Mouse (Mus musculus) hindbrain, embryonic 16.5 days (tissue): ENCODE data around the gene Nde1. TPM values are rescaled to one million over a fixed set of nuclear protein-coding genes. Genes with fewer than 3 reads are reported as not detected.

Source experiments
- ATAC-seq: fragments of 200-750 bp; cut with Nextera tagmentation; 2 replicates; pipeline ENCODE4 v1.8.0; 2017; ENCODE audit warnings: moderate TSS enrichment, moderate library complexity
- H3K27ac ChIP-seq: fragments of 300-500 bp; sonication (generic); 2 replicates; pipeline ENCODE4 v1.5.1; 2014; ENCODE audit warnings: low read depth, mild to moderate bottlenecking, control low read depth, low read length, moderate library complexity
- H3K27me3 ChIP-seq: fragments of 300-500 bp; sonication (generic); replicated peaks from 2 replicates; pipeline ENCODE4 v1.6.1; 2014; ENCODE audit warnings: low read length; ENCODE audit not compliant: control insufficient read depth, insufficient read depth
- H3K36me3 ChIP-seq: fragments of 300-500 bp; sonication (generic); 2 replicates; pipeline ENCODE4 v1.6.1; 2014; ENCODE audit warnings: mild to moderate bottlenecking, low read length, moderate library complexity, mixed read lengths; ENCODE audit not compliant: control insufficient read depth, insufficient read depth
- H3K4me1 ChIP-seq: fragments of 300-500 bp; sonication (generic); 2 replicates; pipeline ENCODE4 v1.6.1; 2014; ENCODE audit warnings: low read depth, low read length; ENCODE audit not compliant: control insufficient read depth, insufficient read depth
- H3K4me2 ChIP-seq: fragments of 300-500 bp; sonication (generic); 2 replicates; pipeline ENCODE4 v1.6.1; 2014; ENCODE audit warnings: mild to moderate bottlenecking, low read length, control low read depth, moderate library complexity
- H3K4me3 ChIP-seq: fragments of 300-500 bp; sonication (generic); 2 replicates; pipeline ENCODE4 v1.5.1; 2014; ENCODE audit warnings: mild to moderate bottlenecking, low read length, control low read depth, moderate library complexity
- H3K9ac ChIP-seq: fragments of 300-500 bp; sonication (generic); 2 replicates; pipeline ENCODE4 v1.6.1; 2014; ENCODE audit warnings: low read depth, mild to moderate bottlenecking, control low read depth, low read length, moderate library complexity
- H3K9me3 ChIP-seq: fragments of 300-500 bp; sonication (generic); 2 replicates; pipeline ENCODE4 v1.6.1; 2014; ENCODE audit warnings: mild to moderate bottlenecking, low read length, moderate library complexity; ENCODE audit not compliant: control insufficient read depth
- whole genome bisulfite sequencing: fragments of 180-500 bp; shearing (Covaris S2); extraction: QIAGEN DNeasy Blood & Tissue Kit; methylation state at CpG from one replicate; pipeline ENCODE4 v1.1.7; 2014; 5-methylcytosine and 5-hydroxymethylcytosine counted together
- polyA plus RNA-seq: library from polyadenylated mRNA; unstranded; fragments of >200 nt; fragmentation: Nextera tagmentation; extraction: Ambion mirVana; gene quantifications from 2 replicates; pipeline ENCODE4 v1.2.1, GENCODE M21; 2015

The Nde1 gene
- 28.3 and 32.6 TPM in 2 replicates for polyA plus RNA-seq

DNA sequence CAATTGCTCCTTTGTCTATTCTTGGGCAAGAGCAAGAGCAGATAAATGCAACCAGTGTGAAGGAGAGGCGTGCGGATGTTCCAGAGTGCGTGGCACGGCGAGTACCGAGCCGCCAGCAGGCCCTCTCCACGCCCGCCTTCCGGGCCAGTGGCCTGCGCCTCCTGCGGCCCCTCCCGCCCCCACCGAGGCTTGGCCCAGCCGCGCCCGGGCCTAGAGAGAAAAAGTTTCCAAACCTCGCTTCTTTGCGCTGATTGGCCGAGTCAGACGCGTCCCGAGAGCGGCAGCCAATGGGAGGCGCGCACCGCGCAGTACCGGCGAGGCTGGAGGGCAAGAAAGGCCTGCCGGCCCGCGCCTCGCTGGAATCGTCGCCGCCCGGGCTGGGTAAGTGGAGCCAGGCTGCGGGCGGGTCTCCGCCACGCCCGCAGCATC is at the start of gene Nde1, which contains the start of gene Marf1:
Nde1 (plus strand) TSS at position 288 of the 429 bp plus-strand sequence.
Marf1 (minus strand) TSS at position 364 of the 429 bp plus-strand sequence.
- H3K27me3 ChIP-seq: no peaks in the 10 kb centered on the region; the same call in 1 of the 2 replicates
- no peaks in the 10 kb centered on the region for H3K36me3 ChIP-seq
- WGBS: under 1% methylated on average over 36 of the region's 43 CpGs
- no peaks in the 10 kb centered on the region for H3K9me3 ChIP-seq
- peak within 1 kb of the TSS; percentile 54; the same call in 1 of the 2 replicates for H3K27ac ChIP-seq
- H3K4me1 ChIP-seq: peaks cover 16% of the 10 kb centered on the region
- H3K4me2 ChIP-seq: peak within 1 kb of the TSS; percentile 96
- peak; percentile 77 for ATAC-seq
- peak within 1 kb of the TSS; percentile 75 for H3K9ac ChIP-seq
- H3K4me3 ChIP-seq: peak within 1 kb of the TSS; percentile 69

DNA sequence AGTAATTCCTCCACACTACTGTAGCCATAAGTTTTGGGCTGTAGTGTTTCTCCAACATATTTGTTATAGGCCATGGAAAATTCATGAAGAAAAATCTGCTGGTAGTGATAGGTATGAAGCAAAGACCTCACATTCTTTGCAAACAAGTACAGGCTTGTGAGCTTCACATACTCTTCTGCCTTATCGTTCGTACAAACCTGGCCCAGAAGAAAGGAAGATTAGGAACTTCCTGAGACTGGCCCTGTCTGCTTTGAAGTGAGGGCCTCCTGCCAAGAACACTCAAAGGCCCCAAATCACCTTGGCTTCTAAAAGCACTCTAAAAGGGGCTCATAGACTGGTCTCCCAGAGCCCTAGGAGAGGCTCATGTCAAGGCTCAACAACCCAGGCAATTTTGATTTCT is 45.8 kb upstream of the Nde1 start:
- Histone ChIP-seq H3K4me2 (no peak overlapping the region), H3K9me3 (no peaks in the 10 kb centered on the region), H3K4me3 (no peak overlapping the region), H3K36me3 (peaks cover 35% of the 10 kb centered on the region), H3K9ac (no peak overlapping the region), H3K4me1 (no peaks in the 10 kb centered on the region), H3K27ac (no peak overlapping the region), H3K27me3 (no peaks in the 10 kb centered on the region)
- no peak for ATAC-seq
- 98% methylated on average over 2 of the region's 2 CpGs for WGBS

DNA sequence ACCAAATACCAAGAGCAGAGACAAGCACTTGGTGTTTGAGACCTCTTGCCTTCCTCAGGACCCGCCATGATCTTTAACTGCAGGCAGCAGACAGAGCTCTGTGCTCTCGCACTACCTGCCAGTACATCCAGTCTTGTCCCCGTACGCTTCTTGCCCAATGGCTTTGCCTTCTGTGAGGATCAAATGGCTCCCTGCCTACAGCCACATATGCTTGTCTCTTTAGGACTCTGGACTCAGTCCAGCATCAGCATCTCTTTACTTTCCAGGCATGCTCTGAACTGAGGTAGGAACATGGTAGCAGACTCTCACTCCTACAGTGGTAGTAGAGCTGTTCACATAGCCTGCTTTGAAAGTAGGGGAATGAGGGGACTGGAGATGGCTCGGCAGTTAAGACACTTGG is 42.1 kb upstream of the Nde1 start:
- H3K9ac ChIP-seq: no peak overlapping the region
- H3K4me2 ChIP-seq: no peak overlapping the region
- H3K9me3 ChIP-seq: no peaks in the 10 kb centered on the region
- no peak overlapping the region for H3K27ac ChIP-seq
- no peaks in the 10 kb centered on the region for H3K27me3 ChIP-seq
- ATAC-seq: no peak
- no peak overlapping the region for H3K4me3 ChIP-seq
- H3K36me3 ChIP-seq: peaks cover 31% of the 10 kb centered on the region
- 93% methylated on average over 5 of the region's 5 CpGs for WGBS
- H3K4me1 ChIP-seq: no peaks in the 10 kb centered on the region

DNA sequence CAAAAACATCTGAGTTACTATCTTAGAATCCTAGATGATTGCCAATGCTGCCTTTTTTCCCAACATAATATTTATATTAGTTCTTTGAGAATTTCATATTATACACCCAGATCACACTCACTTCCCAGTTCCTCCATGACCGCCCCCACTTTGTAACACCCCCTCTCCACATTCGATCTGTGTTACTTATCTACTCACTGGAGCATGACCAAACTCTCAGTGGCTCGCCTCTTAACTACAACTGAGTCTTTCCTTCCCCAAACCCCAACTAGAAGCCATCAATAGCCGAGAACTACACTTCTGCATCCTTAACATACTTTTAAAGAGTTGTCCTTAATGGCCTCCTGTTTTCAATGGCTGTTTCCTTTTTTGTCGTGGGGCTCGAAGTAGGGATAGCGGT is 41.5 kb upstream of the Nde1 start:
- Histone ChIP-seq H3K4me3 (no peak overlapping the region), H3K9me3 (no peaks in the 10 kb centered on the region), H3K4me1 (no peaks in the 10 kb centered on the region), H3K9ac (no peak overlapping the region), H3K4me2 (no peak overlapping the region), H3K36me3 (peaks cover 32% of the 10 kb centered on the region), H3K27ac (no peak overlapping the region), H3K27me3 (no peaks in the 10 kb centered on the region)
- no peak for ATAC-seq
- 94% methylated on average over 7 of the region's 7 CpGs for WGBS

DNA sequence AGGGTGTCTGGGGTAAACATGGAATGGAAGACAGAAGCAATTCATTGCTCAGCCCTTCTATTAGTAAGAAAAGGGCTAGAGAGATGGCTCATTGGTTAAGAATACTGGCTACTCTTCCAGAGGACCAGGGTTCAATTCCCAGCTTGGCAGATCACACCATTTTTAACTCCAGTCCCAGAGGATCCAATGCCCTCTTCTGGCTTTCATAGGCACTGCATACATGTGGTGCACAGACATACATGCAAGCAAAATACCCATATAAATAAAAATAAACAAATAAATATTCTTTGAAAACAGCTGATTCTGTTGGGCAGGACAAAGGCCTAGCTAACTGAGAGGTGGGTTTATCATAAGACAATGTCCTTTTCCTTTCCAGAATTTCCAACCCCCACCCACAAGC is 40.5 kb upstream of the Nde1 start:
- no peak overlapping the region for H3K4me3 ChIP-seq
- no peaks in the 10 kb centered on the region for H3K9me3 ChIP-seq

GRCm38 (mm10) chr16:14123901-14124300 is 39.2 kb upstream of the Nde1 start:
- no peak for ATAC-seq
- Histone ChIP-seq H3K4me1 (no peaks in the 10 kb centered on the region), H3K9me3 (no peaks in the 10 kb centered on the region), H3K36me3 (peaks cover 38% of the 10 kb centered on the region), H3K27ac (no peak overlapping the region), H3K4me2 (no peak overlapping the region), H3K27me3 (no peaks in the 10 kb centered on the region), H3K4me3 (no peak overlapping the region), H3K9ac (no peak overlapping the region)
- 82% methylated on average over 2 of the region's 2 CpGs for WGBS

More for the DNA sequence above, 40.5 kb upstream of the Nde1 start:
- Histone ChIP-seq H3K27ac (no peak overlapping the region), H3K36me3 (peaks cover 34% of the 10 kb centered on the region), H3K27me3 (no peaks in the 10 kb centered on the region), H3K4me2 (no peak overlapping the region), H3K9ac (no peak overlapping the region), H3K4me1 (no peaks in the 10 kb centered on the region)
- no peak for ATAC-seq

DNA sequence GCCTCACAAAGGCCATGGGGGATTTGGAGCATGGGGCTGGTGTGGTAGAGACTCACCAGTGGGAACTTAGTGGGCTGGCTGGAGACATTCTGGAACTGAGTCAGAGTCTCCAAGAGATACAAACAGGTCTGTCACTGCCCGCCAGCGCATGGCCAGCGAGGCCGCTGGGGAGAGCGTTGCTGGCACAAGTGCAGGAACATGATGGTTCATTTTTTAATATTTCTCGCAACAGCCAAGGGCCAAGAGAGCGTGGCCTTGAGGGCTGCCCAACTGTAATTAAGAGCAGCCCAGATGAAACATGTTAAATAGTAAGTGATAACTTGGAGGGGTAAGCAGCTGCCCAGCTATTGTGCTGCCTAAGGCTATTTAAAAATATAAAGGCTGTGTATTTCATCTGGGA is 38.4 kb upstream of the Nde1 start:
- WGBS: 99% methylated on average over 7 of the region's 7 CpGs
- peaks cover 47% of the 10 kb centered on the region for H3K36me3 ChIP-seq
- no peak for ATAC-seq

GRCm38 (mm10) chr16:14125253-14125652 is 37.8 kb upstream of the Nde1 start:
- Histone ChIP-seq H3K9ac (no peak overlapping the region), H3K4me3 (no peak overlapping the region), H3K4me2 (no peak overlapping the region), H3K9me3 (no peaks in the 10 kb centered on the region), H3K36me3 (peaks cover 46% of the 10 kb centered on the region), H3K27me3 (no peaks in the 10 kb centered on the region), H3K4me1 (no peaks in the 10 kb centered on the region), H3K27ac (no peak overlapping the region)
- no peak for ATAC-seq
- WGBS: 92% methylated on average over 1 of the region's 1 CpGs

More for the DNA sequence above, 38.4 kb upstream of the Nde1 start:
- Histone ChIP-seq H3K27me3 (no peaks in the 10 kb centered on the region), H3K4me1 (no peaks in the 10 kb centered on the region), H3K27ac (no peak overlapping the region), H3K9me3 (no peaks in the 10 kb centered on the region), H3K4me2 (no peak overlapping the region), H3K4me3 (no peak overlapping the region), H3K9ac (no peak overlapping the region)

DNA sequence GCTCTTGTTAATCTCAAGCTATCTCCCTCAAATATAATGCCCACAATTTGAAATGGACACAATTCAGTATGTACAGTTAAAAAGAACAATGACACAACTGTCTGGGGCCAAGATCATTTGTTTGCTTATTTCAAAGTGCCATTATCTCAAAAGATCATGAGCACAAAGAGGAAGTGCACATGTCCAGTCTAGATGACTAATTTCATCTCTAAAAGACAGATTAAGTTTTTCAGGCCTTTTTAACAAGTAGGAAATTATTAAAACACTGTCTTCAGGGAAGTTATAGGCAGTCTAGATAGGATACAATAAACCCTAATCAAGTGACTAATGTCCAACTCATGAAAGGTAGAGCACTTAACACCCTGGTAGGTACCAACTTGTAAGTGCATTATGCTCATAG is 34.1 kb upstream of the Nde1 start:
- Histone ChIP-seq H3K4me1 (no peaks in the 10 kb centered on the region), H3K27ac (no peak overlapping the region), H3K9ac (no peak overlapping the region), H3K27me3 (no peaks in the 10 kb centered on the region), H3K36me3 (peaks cover 52% of the 10 kb centered on the region), H3K4me3 (no peak overlapping the region), H3K9me3 (no peaks in the 10 kb centered on the region), H3K4me2 (no peak overlapping the region)
- ATAC-seq: no peak

DNA sequence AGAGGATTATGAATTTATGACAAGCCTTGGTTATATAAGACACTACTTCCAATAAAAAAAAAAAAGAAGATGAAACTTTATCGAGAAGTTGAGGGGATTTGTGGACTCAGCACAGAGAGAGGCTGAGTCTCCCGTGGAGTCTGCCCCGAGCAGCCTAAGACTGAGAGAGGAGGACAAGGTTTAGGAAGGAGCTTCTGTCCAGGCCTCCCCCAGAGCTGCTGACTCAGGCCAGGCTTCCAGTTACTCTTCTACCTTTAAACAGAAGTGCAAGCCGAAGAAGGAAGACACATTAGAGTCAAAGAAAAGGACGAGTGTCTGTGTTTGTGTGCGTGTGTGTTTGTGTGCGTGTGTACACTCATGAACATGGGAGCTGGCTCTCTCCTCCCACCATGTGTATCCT is 32.3 kb upstream of the Nde1 start:
- Histone ChIP-seq H3K4me1 (no peaks in the 10 kb centered on the region), H3K36me3 (peaks cover 43% of the 10 kb centered on the region), H3K9me3 (no peaks in the 10 kb centered on the region), H3K4me3 (no peak overlapping the region), H3K27ac (no peak overlapping the region), H3K27me3 (no peaks in the 10 kb centered on the region), H3K9ac (no peak overlapping the region), H3K4me2 (no peak overlapping the region)
- WGBS: 94% methylated on average over 7 of the region's 7 CpGs
- no peak for ATAC-seq
